Mouse (Mus musculus) hindbrain, embryonic 10.5 days (tissue): ENCODE measurements around the gene Lamc1. TPM values are rescaled to one million over a fixed set of nuclear protein-coding genes. Genes with fewer than 3 reads are reported as not detected.

Experiments
- DNase-seq: peaks from one replicate; pipeline ENCODE4 v3.0.0-alpha.2; 2017; ENCODE audit warnings: low spot score
- H3K27ac ChIP-seq: fragments of 300-500 bp; sonication (generic); 2 replicates; pipeline ENCODE4 v1.5.1; 2016; ENCODE audit warnings: mild to moderate bottlenecking, moderate library complexity
- H3K27me3 ChIP-seq: fragments of 300-500 bp; sonication (generic); 2 replicates; pipeline ENCODE4 v1.6.1; 2016; ENCODE audit warnings: mild to moderate bottlenecking; ENCODE audit not compliant: poor library complexity, insufficient read depth, severe bottlenecking
- H3K36me3 ChIP-seq: fragments of 300-500 bp; sonication (generic); 2 replicates; pipeline ENCODE4 v1.6.1; 2016; ENCODE audit warnings: mild to moderate bottlenecking, moderate library complexity
- H3K4me1 ChIP-seq: fragments of 300-500 bp; sonication (generic); replicated peaks from 2 replicates; pipeline ENCODE4 v1.6.1; 2016; ENCODE audit warnings: mild to moderate bottlenecking
- H3K4me3 ChIP-seq: fragments of 300-500 bp; sonication (generic); 2 replicates; pipeline ENCODE4 v1.5.1; 2016; ENCODE audit warnings: mild to moderate bottlenecking, moderate library complexity
- H3K9me3 ChIP-seq: fragments of 300-500 bp; sonication (generic); 2 replicates; pipeline ENCODE4 v1.6.1; 2016; ENCODE audit warnings: mild to moderate bottlenecking, moderate library complexity
- WGBS: fragments of 180-500 bp; shearing (Covaris S2); methylation state at CpG from one replicate; pipeline ENCODE4 v1.1.7; 2016; 5-methylcytosine and 5-hydroxymethylcytosine counted together
- polyA plus RNA-seq: library from polyadenylated mRNA; unstranded; fragments of >200 nt; fragmentation: Nextera tagmentation; extraction: Ambion mirVana; gene quantifications from 2 replicates; pipeline ENCODE4 v1.2.1, GENCODE M21; 2016

Gene Lamc1
- polyA plus RNA-seq, 1 experiment from 2014 or later = 21.3 TPM

- Histone ChIP-seq H3K36me3 (peaks cover 90% of the 10 kb centered on the region), H3K9me3 (no peaks in the 10 kb centered on the region), H3K27me3 (no peaks in the 10 kb centered on the region), H3K27ac (no peak overlapping the region), H3K4me3 (no peak overlapping the region), H3K4me1 (no peaks in the 10 kb centered on the region)
- WGBS = 91% methylated on average over 21 of the region's 21 CpGs
- no peak for DNase-seq
Observed at GRCm38 (mm10) chr1:153225786-153226725, 106.5 kb downstream of the Lamc1 start.

GRCm38 (mm10) chr1:153224331-153224730 lies 108.3 kb downstream of the Lamc1 start:
- Histone ChIP-seq H3K9me3 (no peaks in the 10 kb centered on the region), H3K36me3 (peaks cover 91% of the 10 kb centered on the region), H3K4me3 (no peak overlapping the region), H3K4me1 (no peaks in the 10 kb centered on the region), H3K27me3 (no peaks in the 10 kb centered on the region), H3K27ac (no peak overlapping the region)
- no peak for DNase-seq
- WGBS = 75% methylated on average over 5 of the region's 5 CpGs

- peaks cover 15% of the 10 kb centered on the region for H3K4me1 ChIP-seq
- WGBS = 64% methylated on average over 9 of the region's 9 CpGs
- H3K27me3 ChIP-seq = no peaks in the 10 kb centered on the region
- no peak overlapping the region for H3K27ac ChIP-seq
- DNase-seq = no peak
- H3K36me3 ChIP-seq = peaks cover 60% of the 10 kb centered on the region
- no peaks in the 10 kb centered on the region for H3K9me3 ChIP-seq
- no peak overlapping the region for H3K4me3 ChIP-seq
Observed at GRCm38 (mm10) chr1:153219376-153219775, 113.2 kb downstream of the Lamc1 start.

- 87% methylated on average over 4 of the region's 4 CpGs for WGBS
Observed at GRCm38 (mm10) chr1:153216516-153216915, 116.1 kb downstream of the Lamc1 start.

GRCm38 (mm10) chr1:153215676-153216075 lies 116.9 kb downstream of the Lamc1 start:
- no peaks in the 10 kb centered on the region for H3K9me3 ChIP-seq
- H3K27ac ChIP-seq = no peak overlapping the region
- H3K36me3 ChIP-seq = peaks cover 25% of the 10 kb centered on the region
- 66% methylated on average over 5 of the region's 5 CpGs for WGBS
- H3K4me1 ChIP-seq = peaks cover 25% of the 10 kb centered on the region
- H3K4me3 ChIP-seq = no peak overlapping the region
- H3K27me3 ChIP-seq = no peaks in the 10 kb centered on the region
- no peak for DNase-seq

More at GRCm38 (mm10) chr1:153216516-153216915, 116.1 kb downstream of the Lamc1 start:
- H3K4me1 ChIP-seq = peaks cover 19% of the 10 kb centered on the region
- no peak overlapping the region for H3K4me3 ChIP-seq
- DNase-seq = no peak
- H3K9me3 ChIP-seq = no peaks in the 10 kb centered on the region
- H3K36me3 ChIP-seq = peaks cover 33% of the 10 kb centered on the region
- no peaks in the 10 kb centered on the region for H3K27me3 ChIP-seq
- no peak overlapping the region for H3K27ac ChIP-seq

- 36% methylated on average over 4 of the region's 4 CpGs for WGBS
- Histone ChIP-seq H3K4me1 (peaks cover 18% of the 10 kb centered on the region), H3K27ac (peak overlapping the region; percentile 35; the same call in 1 of the 2 replicates), H3K27me3 (no peaks in the 10 kb centered on the region), H3K36me3 (no peaks in the 10 kb centered on the region), H3K4me3 (no peak overlapping the region), H3K9me3 (no peaks in the 10 kb centered on the region)
- DNase-seq = no peak
Observed at GRCm38 (mm10) chr1:153210992-153211391, 121.6 kb downstream of the Lamc1 start.

GRCm38 (mm10) chr1:153210198-153210597 lies 122.4 kb downstream of the Lamc1 start:
- no peak for DNase-seq
- Histone ChIP-seq H3K4me1 (peaks cover 15% of the 10 kb centered on the region), H3K36me3 (no peaks in the 10 kb centered on the region), H3K27ac (no peak overlapping the region), H3K27me3 (no peaks in the 10 kb centered on the region), H3K4me3 (no peak overlapping the region), H3K9me3 (no peaks in the 10 kb centered on the region)
- WGBS = 86% methylated on average over 2 of the region's 2 CpGs

- WGBS = 27% methylated on average over 8 of the region's 8 CpGs
- Histone ChIP-seq H3K9me3 (no peaks in the 10 kb centered on the region), H3K27ac (peak overlapping the region; percentile 82), H3K4me3 (no peak overlapping the region), H3K36me3 (no peaks in the 10 kb centered on the region), H3K4me1 (peaks cover 53% of the 10 kb centered on the region), H3K27me3 (no peaks in the 10 kb centered on the region)
- peak; percentile 72 for DNase-seq
Observed at GRCm38 (mm10) chr1:153202195-153202594, 130.4 kb downstream of the Lamc1 start.

GRCm38 (mm10) chr1:153201448-153201847 lies 131.1 kb downstream of the Lamc1 start:
- peak overlapping the region; percentile 82 for H3K27ac ChIP-seq
- no peaks in the 10 kb centered on the region for H3K27me3 ChIP-seq
- no peak overlapping the region for H3K4me3 ChIP-seq
- no peak for DNase-seq
- 52% methylated on average over 14 of the region's 14 CpGs for WGBS
- no peaks in the 10 kb centered on the region for H3K36me3 ChIP-seq
- no peaks in the 10 kb centered on the region for H3K9me3 ChIP-seq
- peaks cover 51% of the 10 kb centered on the region for H3K4me1 ChIP-seq

GRCm38 (mm10) chr1:153197316-153197850 lies 135.2 kb downstream of the Lamc1 start:
- peaks cover 49% of the 10 kb centered on the region for H3K4me1 ChIP-seq
- no peaks in the 10 kb centered on the region for H3K36me3 ChIP-seq
- WGBS = 87% methylated on average over 3 of the region's 3 CpGs
- no peak overlapping the region for H3K27ac ChIP-seq
- DNase-seq = no peak
- H3K4me3 ChIP-seq = no peak overlapping the region
- H3K27me3 ChIP-seq = no peaks in the 10 kb centered on the region
- no peaks in the 10 kb centered on the region for H3K9me3 ChIP-seq

GRCm38 (mm10) chr1:153192945-153193344 lies 139.6 kb downstream of the Lamc1 start:
- Histone ChIP-seq H3K36me3 (no peaks in the 10 kb centered on the region), H3K4me3 (no peak overlapping the region), H3K9me3 (no peaks in the 10 kb centered on the region), H3K27ac (no peak overlapping the region), H3K27me3 (peaks cover 11% of the 10 kb centered on the region), H3K4me1 (peaks cover 27% of the 10 kb centered on the region)
- 91% methylated on average over 6 of the region's 6 CpGs for WGBS
- no peak for DNase-seq

- DNase-seq = no peak
- WGBS = 87% methylated on average over 4 of the region's 4 CpGs
- H3K27ac ChIP-seq = peak overlapping the region; percentile 72
Observed at GRCm38 (mm10) chr1:153192379-153192778, 140.2 kb downstream of the Lamc1 start.

GRCm38 (mm10) chr1:153191943-153192329 lies 140.7 kb downstream of the Lamc1 start:
- WGBS = 25% methylated on average over 5 of the region's 5 CpGs
- peak overlapping the region; percentile 72 for H3K27ac ChIP-seq
- DNase-seq = peak; percentile 28
- peaks cover 22% of the 10 kb centered on the region for H3K4me1 ChIP-seq
- no peak overlapping the region for H3K4me3 ChIP-seq
- H3K27me3 ChIP-seq = peaks cover 21% of the 10 kb centered on the region
- H3K36me3 ChIP-seq = no peaks in the 10 kb centered on the region
- H3K9me3 ChIP-seq = no peaks in the 10 kb centered on the region

More at GRCm38 (mm10) chr1:153192379-153192778, 140.2 kb downstream of the Lamc1 start:
- Histone ChIP-seq H3K4me1 (peaks cover 24% of the 10 kb centered on the region), H3K27me3 (peaks cover 17% of the 10 kb centered on the region), H3K36me3 (no peaks in the 10 kb centered on the region), H3K4me3 (no peak overlapping the region), H3K9me3 (no peaks in the 10 kb centered on the region)
